Comparison of ENCODE assay signal across 1 mouse cellular context in the genomic region with DNA sequence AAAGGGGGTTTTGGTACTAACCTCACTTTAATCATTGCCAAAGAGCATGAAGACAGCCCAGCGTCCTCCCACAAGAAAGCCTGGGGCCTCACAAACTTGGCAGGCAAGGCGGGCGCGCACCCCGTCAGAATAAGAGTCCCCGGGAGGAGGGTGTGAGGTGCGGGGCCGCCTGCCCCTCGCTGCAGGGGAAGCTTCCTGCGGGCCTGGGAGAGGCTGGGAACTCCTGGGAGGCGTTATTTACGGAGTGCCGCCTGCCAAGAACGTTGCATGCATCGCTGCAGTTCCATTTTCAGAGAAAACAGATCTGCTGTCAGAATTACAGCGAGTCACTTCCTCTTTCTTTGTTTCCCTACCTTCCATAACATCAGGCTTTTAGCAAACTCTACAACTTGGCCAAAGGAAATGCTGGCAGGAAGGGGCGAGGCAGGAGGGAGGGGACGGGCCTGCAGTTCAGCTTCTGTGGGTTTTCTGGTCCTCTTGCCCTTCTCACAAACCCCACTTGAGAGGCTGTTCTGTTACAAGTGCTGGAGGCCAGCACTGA.
TF ChIP-seq lines count a peak whose summit lies in the region.

No protein-coding gene starts in this region.

TF ChIP-seq in MEL, 35 proteins besides CTCF, POLR2A, EP300 and RAD21 (continued from another document):
- no peak for TF ChIP-seq POLR2AphosphoS5 (IDR thresholded peaks at IDR 0.05; ENCODE audit: borderline replicate concordance, low read depth, low read length)
- no peak for TF ChIP-seq GATA1 (IDR thresholded peaks at IDR 0.05; ENCODE audit: low read depth, low read length)
- peak; percentile 96 for TF ChIP-seq TBP (IDR thresholded peaks at IDR 0.05; ENCODE audit: low read depth, low read length)
- 0 out of 2 replicates have a peak, but pooled peaks have one; percentile 29 for TF ChIP-seq TCF12 (IDR thresholded peaks at IDR 0.05; ENCODE audit: low read depth, low read length)
- peak; percentile 6; the same call in 1 of the 2 replicates for TF ChIP-seq NELFE (IDR thresholded peaks at IDR 0.05; ENCODE audit: low read depth, low read length)
